Mouse (Mus musculus) heart, embryonic 15.5 days (tissue): ENCODE data around the gene Tmem92. TPM values are rescaled to one million over a fixed set of nuclear protein-coding genes. Genes with fewer than 3 reads are reported as not detected.
"Not testable (repeated sequence)": the region's sequence is repeated elsewhere in the genome, so short reads cannot be mapped to it uniquely, and the experiment has no call there.

Experiments
- ATAC-seq: fragments of 200-750 bp; cut with Nextera tagmentation; replicated peaks from 2 replicates; pipeline ENCODE4 v1.8.0; 2017; ENCODE audit warnings: low read depth, moderate TSS enrichment; ENCODE audit not compliant: insufficient number of reproducible peaks, insufficient read depth, low FRiP score
- H3K27ac ChIP-seq: fragments of 300-500 bp; sonication (generic); 2 replicates; pipeline ENCODE4 v1.5.1; 2015; ENCODE audit warnings: mild to moderate bottlenecking, inconsistent platforms
- H3K27me3 ChIP-seq: fragments of 300-500 bp; sonication (generic); 2 replicates; pipeline ENCODE4 v1.6.1; 2015; ENCODE audit warnings: inconsistent platforms
- H3K36me3 ChIP-seq: fragments of 300-500 bp; sonication (generic); 2 replicates; pipeline ENCODE4 v1.6.1; 2015; ENCODE audit warnings: mild to moderate bottlenecking, inconsistent platforms
- H3K4me1 ChIP-seq: fragments of 300-500 bp; sonication (generic); replicated peaks from 2 replicates; pipeline ENCODE4 v1.6.1; 2015; ENCODE audit warnings: inconsistent platforms
- H3K4me2 ChIP-seq: fragments of 300-500 bp; sonication (generic); 2 replicates; pipeline ENCODE4 v1.6.1; 2015; ENCODE audit warnings: inconsistent platforms, mild to moderate bottlenecking, moderate library complexity
- H3K4me3 ChIP-seq: fragments of 300-500 bp; sonication (generic); 2 replicates; pipeline ENCODE4 v1.5.1; 2015; ENCODE audit warnings: mild to moderate bottlenecking, inconsistent platforms
- H3K9ac ChIP-seq: fragments of 300-500 bp; sonication (generic); 2 replicates; pipeline ENCODE4 v1.6.1; 2015; ENCODE audit warnings: mild to moderate bottlenecking, inconsistent platforms
- H3K9me3 ChIP-seq: fragments of 300-500 bp; sonication (generic); replicated peaks from 2 replicates; pipeline ENCODE4 v1.6.1; 2016; ENCODE audit warnings: inconsistent platforms
- WGBS: fragments of 180-500 bp; shearing (Covaris S2); methylation state at CpG from one replicate; pipeline ENCODE4 v1.1.7; 2015; ENCODE audit warnings: mixed read lengths; 5-methylcytosine and 5-hydroxymethylcytosine counted together
- polyA plus RNA-seq: library from polyadenylated mRNA; unstranded; fragments of >200 nt; fragmentation: Nextera tagmentation; extraction: Ambion mirVana; gene quantifications from 2 replicates; pipeline ENCODE4 v1.2.1, GENCODE M21; 2015

Gene Tmem92
- polyA plus RNA-seq = not detected in 2 replicates

DNA sequence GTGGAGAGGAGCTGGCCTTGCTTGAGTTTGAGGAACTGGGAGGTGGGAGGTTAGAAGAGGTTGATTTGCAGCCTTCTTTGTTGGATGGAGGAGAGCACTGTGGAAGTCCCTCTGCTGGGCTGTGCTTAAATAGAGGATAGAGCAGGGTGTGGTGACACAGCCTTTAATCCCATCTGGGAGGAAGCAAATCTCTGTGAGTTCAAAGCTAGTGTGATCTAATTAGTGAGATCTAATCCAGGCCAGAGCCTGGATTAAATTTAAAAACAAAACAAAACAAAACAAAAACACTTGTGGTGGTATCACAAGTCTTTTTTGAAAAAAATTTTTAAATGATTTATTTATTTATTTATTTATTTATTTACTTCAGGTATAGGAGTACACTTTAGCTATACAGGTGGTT, at the start of gene Tmem92:
Gene Tmem92 (minus strand): TSS at position 101 of the 400 bp plus-strand sequence.
- Histone ChIP-seq H3K4me3 (no peak within 1 kb of the TSS), H3K27me3 (no peaks in the 10 kb centered on the region), H3K9ac (no peak within 1 kb of the TSS), H3K9me3 (no peaks in the 10 kb centered on the region), H3K36me3 (no peaks in the 10 kb centered on the region), H3K4me1 (no peaks in the 10 kb centered on the region), H3K4me2 (no peak within 1 kb of the TSS), H3K27ac (no peak within 1 kb of the TSS)
- no peak for ATAC-seq

DNA sequence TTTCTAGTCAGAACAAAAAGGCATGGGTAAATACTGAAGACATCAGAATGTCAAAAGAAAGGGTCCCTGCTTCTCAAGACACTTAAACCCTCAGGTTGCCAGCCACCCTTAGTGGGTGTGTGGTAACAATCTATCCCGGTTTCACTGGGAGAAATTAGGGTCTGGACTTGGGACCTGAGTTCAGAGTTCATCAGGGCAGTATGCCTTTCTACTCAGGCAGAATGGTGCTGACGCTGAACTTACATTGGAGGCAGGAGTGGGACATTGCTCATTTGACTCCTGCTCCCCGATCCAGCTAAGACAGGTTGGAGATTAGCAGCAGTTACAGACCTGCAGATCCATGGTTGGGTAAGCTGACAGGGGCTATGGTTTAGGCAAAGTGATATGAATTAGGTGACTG, 46.5 kb upstream of the Tmem92 start:
- no peaks in the 10 kb centered on the region for H3K36me3 ChIP-seq
- peaks cover 24% of the 10 kb centered on the region for H3K27me3 ChIP-seq
- H3K4me2 ChIP-seq = no peak overlapping the region
- no peak overlapping the region for H3K9ac ChIP-seq
- no peak overlapping the region for H3K27ac ChIP-seq
- WGBS = 56% methylated on average over 3 of the region's 3 CpGs
- no peaks in the 10 kb centered on the region for H3K9me3 ChIP-seq
- ATAC-seq = no peak
- H3K4me1 ChIP-seq = no peaks in the 10 kb centered on the region
- H3K4me3 ChIP-seq = no peak overlapping the region

DNA sequence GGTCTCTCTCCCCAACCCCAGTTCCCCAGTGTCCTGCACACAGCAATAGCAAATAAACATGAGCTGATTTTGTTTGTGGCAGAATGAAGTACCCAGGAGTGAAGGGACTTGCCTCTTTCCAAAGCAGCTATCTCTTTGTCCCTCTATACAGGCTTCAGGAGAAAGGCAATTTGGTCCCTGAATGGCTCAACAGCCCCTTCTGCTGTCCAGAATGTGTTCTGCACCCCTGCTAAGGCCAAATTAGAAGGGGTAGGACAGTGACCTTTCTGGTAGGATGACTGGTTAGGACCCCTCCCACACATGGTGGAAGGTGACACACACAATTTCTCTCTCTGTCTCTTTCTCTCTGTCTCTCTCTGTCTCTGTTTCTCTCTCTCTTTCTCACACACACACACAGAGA, 36.9 kb upstream of the Tmem92 start:
- not testable (repeated sequence) for H3K27me3 ChIP-seq, H3K4me2 ChIP-seq, H3K4me3 ChIP-seq, H3K27ac ChIP-seq, ATAC-seq, H3K9me3 ChIP-seq, H3K4me1 ChIP-seq, H3K9ac ChIP-seq, H3K36me3 ChIP-seq

DNA sequence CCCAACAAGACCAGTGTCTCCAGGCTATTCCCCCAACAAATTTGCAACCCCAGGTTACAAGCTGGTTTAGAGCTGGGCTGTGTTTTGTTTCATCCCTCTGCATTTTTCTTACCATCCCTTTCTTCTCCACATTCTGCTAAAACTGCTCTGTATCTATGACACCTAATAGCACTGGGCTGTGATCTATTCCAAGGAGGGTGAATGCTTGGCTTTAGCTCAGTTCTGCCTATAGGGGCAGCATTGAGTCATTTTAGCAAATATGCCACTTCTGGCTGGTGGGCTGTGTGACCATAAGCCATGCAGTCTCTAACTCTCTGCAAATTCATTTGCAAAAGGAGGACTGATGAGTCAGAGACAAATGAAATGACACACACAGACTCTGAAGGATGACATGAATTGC, 36.4 kb upstream of the Tmem92 start:
- H3K9me3 ChIP-seq, H3K36me3 ChIP-seq, H3K4me3 ChIP-seq, H3K27ac ChIP-seq, H3K4me2 ChIP-seq, H3K9ac ChIP-seq, ATAC-seq, H3K27me3 ChIP-seq, H3K4me1 ChIP-seq: not testable (repeated sequence)

DNA sequence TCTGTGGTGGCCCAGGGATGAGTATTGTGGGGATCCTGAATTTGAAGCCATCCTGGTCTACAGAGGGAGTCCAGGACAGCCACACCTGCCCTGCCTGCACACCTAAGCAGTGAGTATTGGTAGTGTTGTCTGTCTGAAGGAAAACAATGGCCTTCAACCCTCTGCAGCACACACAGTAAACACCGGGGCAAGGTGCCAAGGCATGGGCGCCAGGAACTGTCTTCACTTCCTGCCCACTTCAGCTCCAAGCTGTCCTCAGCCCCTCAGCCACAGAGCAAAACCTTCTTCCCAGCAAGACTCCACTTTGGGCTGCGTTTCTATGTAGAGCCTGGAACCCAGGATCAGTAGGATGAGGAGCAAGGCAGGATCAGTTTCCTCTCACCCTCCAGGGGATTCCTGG, 29.0 kb upstream of the Tmem92 start:
- not testable (repeated sequence) for H3K27ac ChIP-seq, H3K4me3 ChIP-seq, H3K4me1 ChIP-seq, H3K27me3 ChIP-seq, H3K9me3 ChIP-seq, H3K4me2 ChIP-seq, H3K36me3 ChIP-seq, H3K9ac ChIP-seq, ATAC-seq
- 35% methylated on average over 3 of the region's 3 CpGs for WGBS

DNA sequence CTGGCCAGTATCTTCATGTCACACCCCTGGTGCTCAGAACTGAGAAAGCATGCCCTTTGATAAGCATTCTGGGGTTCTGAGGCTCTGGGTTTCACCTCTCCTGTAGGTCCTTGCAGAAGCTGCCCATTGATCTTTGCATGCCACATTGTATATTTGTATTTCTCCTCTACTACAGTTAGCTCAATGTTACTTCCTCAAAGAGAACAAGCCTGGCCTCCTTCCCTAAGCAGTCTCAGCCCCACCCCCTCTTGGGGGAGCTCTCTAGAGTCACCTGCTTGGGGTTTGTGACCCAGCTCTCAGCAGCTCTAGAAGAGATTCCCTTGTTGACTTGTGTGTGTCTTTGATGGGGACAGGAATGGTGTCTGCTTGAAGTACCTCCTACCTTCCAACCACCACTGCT, 9.2 kb upstream of the Tmem92 start:
- Histone ChIP-seq H3K4me3 (no peak overlapping the region), H3K9ac (no peak overlapping the region), H3K36me3 (no peaks in the 10 kb centered on the region), H3K4me1 (no peaks in the 10 kb centered on the region), H3K9me3 (no peaks in the 10 kb centered on the region), H3K27me3 (no peaks in the 10 kb centered on the region), H3K4me2 (no peak overlapping the region), H3K27ac (no peak overlapping the region)
- ATAC-seq = no peak

DNA sequence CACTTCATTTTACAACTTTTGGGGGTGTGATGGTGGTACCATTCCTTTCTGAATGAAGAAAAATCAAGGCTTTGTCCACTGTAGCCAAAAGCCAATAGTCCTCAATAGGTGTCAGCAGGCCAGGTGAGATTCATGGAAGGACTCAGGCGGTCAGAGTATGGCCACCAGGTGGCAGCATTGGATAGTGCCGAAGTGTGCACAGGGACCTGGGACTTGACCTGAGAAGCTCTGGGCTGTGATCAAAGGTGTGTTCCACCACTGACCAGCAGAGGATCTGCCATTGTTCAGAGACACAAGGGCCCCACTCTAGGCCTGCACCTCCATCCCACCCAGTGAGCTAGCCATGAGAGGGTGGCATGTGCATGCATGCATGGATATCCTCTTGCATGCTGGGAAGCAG, 2.7 kb upstream of the Tmem92 start:
- Histone ChIP-seq H3K9me3 (no peaks in the 10 kb centered on the region), H3K4me2 (no peak overlapping the region), H3K4me1 (no peaks in the 10 kb centered on the region), H3K4me3 (no peak overlapping the region), H3K9ac (no peak overlapping the region), H3K27me3 (no peaks in the 10 kb centered on the region), H3K36me3 (no peaks in the 10 kb centered on the region), H3K27ac (no peak overlapping the region)
- WGBS = 11% methylated on average over 2 of the region's 2 CpGs
- ATAC-seq = no peak

DNA sequence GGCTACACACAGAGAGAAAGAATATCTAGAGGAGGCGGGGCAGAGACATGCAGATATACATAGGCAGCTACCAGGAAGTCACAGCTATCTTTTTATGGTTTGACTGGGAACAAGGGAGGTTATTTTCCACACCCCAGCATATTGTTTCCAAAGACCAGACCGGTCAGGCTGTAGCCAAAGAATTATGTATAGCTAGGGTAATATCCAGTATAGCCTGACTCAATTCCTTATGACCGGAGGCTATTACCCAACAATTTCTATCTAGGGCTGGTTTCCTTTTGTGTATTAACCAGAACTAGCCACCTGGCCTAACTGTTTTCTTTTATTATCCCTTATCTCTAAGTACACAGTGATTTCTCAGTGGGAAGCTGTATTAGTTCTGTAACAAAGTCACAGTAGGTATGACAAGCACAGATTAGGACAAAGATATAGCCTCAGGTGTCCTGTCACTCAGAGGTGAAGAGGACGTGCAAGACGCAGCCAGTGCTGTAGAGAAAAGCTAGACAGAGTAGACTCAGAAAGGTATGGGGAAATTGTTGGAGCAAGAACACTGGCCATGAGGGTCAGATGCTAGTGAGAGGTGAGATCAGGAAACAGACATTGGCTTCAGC, 7.5 kb downstream of the Tmem92 start:
- Histone ChIP-seq H3K4me3 (no peak overlapping the region), H3K36me3 (no peaks in the 10 kb centered on the region), H3K27ac (no peak overlapping the region), H3K9me3 (no peaks in the 10 kb centered on the region), H3K4me1 (no peaks in the 10 kb centered on the region), H3K27me3 (peaks cover 4% of the 10 kb centered on the region; the same call in 1 of the 2 replicates), H3K9ac (no peak overlapping the region), H3K4me2 (no peak overlapping the region)
- ATAC-seq = no peak
- WGBS = 79% methylated on average over 5 of the region's 5 CpGs

DNA sequence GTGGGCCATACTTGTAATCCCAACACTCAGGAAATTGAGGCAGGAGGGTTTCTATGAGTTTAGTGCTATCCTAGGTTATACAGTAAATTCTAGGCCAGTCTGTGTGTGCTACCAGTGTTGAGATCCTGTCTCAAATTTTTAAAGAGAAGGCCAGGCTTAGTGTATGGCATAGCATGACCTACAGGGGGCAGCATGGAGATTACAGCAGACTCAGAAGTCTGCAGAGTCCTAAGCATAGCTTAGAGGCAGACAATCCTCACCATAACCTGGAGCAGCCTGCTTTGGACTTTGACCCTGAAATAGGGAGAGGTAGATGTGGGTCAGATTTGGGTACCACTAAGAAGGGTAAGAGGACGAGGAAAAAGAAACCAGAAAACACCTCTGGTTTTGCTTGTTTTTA, 8.7 kb downstream of the Tmem92 start:
- H3K27me3 ChIP-seq = peaks cover 4% of the 10 kb centered on the region; the same call in 1 of the 2 replicates
- WGBS = 68% methylated on average over 1 of the region's 1 CpGs
- no peaks in the 10 kb centered on the region for H3K9me3 ChIP-seq
- no peaks in the 10 kb centered on the region for H3K36me3 ChIP-seq
- H3K9ac ChIP-seq = no peak overlapping the region
- H3K27ac ChIP-seq = no peak overlapping the region
- no peak for ATAC-seq
- H3K4me1 ChIP-seq = no peaks in the 10 kb centered on the region
- H3K4me3 ChIP-seq = no peak overlapping the region
- H3K4me2 ChIP-seq = no peak overlapping the region

DNA sequence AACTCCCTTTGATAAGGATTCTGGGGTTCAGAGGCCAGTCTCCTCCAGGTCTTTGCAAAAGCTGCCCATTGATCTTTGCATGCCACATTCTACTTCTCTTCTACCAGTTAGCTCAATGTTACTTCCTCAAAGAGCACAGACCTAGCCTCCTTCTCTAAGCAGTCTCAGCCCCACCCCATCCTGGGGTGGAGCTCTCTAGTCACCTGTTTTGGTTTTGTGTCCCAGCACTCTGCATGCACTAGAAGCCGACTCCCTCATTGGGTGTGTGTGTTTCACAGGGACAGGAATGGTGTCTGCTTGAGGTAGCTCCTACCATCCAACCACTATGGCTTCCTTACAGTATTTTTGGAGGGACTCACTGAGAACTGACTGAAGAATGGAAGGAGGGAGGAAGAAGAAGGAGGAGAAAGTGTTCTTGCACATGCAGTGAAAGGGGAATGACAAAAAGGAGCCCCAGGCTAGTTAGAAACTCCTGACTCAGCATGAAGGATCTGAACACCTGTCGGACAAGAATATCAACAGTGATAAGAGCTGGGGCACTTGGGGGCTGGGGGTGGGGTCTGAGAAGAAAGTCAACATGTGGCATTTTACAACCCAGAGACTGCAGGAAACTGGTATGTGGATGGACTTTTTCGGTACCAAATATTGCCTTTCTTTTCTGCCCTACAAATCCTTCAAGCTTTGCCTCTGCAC, 10.0 kb downstream of the Tmem92 start:
- no peak overlapping the region for H3K27ac ChIP-seq
- no peaks in the 10 kb centered on the region for H3K9me3 ChIP-seq
- H3K4me3 ChIP-seq = no peak overlapping the region
- no peak for ATAC-seq
- peaks cover 4% of the 10 kb centered on the region; the same call in 1 of the 2 replicates for H3K27me3 ChIP-seq
- 60% methylated on average over 3 of the region's 3 CpGs for WGBS
- H3K36me3 ChIP-seq = no peaks in the 10 kb centered on the region
- H3K4me2 ChIP-seq = no peak overlapping the region
- no peak overlapping the region for H3K9ac ChIP-seq
- H3K4me1 ChIP-seq = no peaks in the 10 kb centered on the region

DNA sequence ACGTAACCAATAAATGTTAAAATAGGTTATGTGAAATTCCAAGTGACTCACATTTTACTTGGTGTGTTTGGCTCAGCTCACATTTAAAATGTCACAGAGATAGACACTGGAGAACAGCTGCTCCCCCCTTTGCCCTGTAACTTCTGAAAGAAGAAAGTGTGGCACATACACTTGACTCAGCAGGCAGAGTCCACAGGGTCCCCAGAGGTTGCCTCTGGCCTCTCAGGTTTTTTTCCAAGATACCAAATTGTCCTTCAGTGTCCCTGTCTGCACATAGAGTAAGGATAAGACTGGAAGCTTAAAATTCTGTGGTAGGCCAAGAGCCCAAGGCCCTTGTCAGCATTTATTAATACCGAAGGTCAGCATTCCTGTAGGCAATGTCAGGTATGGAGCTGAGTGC, 15.3 kb downstream of the Tmem92 start:
- 88% methylated on average over 2 of the region's 2 CpGs for WGBS
- no peak for ATAC-seq
- Histone ChIP-seq H3K27me3 (no peaks in the 10 kb centered on the region; the same call in 1 of the 2 replicates), H3K4me3 (no peak overlapping the region), H3K36me3 (no peaks in the 10 kb centered on the region), H3K4me1 (no peaks in the 10 kb centered on the region), H3K9ac (no peak overlapping the region), H3K27ac (no peak overlapping the region), H3K9me3 (no peaks in the 10 kb centered on the region), H3K4me2 (no peak overlapping the region)

DNA sequence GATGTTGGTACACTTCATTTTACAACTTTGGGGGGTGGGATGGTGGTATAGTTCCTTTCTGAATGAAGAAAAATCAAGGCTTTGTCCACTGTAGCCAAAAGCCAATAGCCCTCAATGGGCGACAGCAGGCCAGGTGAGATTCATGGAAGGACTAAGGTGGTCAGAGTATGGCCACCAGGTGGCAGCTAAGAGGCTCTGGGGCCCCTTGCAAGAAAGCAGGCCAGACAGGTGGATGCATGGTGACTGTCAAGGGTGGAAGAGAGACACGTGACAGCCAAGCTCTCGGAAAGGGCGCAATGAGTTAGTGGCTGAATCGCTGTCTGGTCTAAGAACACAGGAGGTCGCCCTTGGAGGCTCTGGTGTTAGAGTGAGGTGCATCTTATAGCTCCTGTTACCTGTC, 19.7 kb downstream of the Tmem92 start:
- H3K9ac ChIP-seq = no peak overlapping the region
- WGBS = 33% methylated on average over 6 of the region's 6 CpGs

More for the DNA sequence above, 19.7 kb downstream of the Tmem92 start:
- ATAC-seq = no peak
- Histone ChIP-seq H3K27ac (no peak overlapping the region), H3K4me2 (no peak overlapping the region), H3K27me3 (no peaks in the 10 kb centered on the region; the same call in 1 of the 2 replicates), H3K9me3 (no peaks in the 10 kb centered on the region), H3K36me3 (no peaks in the 10 kb centered on the region), H3K4me1 (no peaks in the 10 kb centered on the region), H3K4me3 (no peak overlapping the region)
